Mouse (Mus musculus) limb, embryonic 14.5 days (tissue): ENCODE measurements around the gene Helb. TPM values are rescaled to one million over a fixed set of nuclear protein-coding genes. Genes with fewer than 3 reads are reported as not detected.

Source experiments
- ATAC-seq: fragments of 200-750 bp; cut with Nextera tagmentation; 2 replicates; pipeline ENCODE4 v1.8.0; 2017; ENCODE audit warnings: low read depth, moderate number of reproducible peaks, moderate TSS enrichment; ENCODE audit not compliant: low FRiP score
- DNase-seq: peaks from one replicate; pipeline ENCODE4 v3.0.0-alpha.2; 2015; ENCODE audit warnings: low spot score
- H3K27ac ChIP-seq: fragments of 300-500 bp; sonication (generic); replicated peaks from 2 replicates; pipeline ENCODE4 v1.5.1; 2014; ENCODE audit warnings: low read depth, mild to moderate bottlenecking, low read length, moderate library complexity, mixed read lengths
- H3K27me3 ChIP-seq: fragments of 300-500 bp; sonication (generic); 2 replicates; pipeline ENCODE4 v1.6.1; 2014; ENCODE audit warnings: low read length, mixed read lengths; ENCODE audit not compliant: control insufficient read depth, insufficient read depth
- H3K36me3 ChIP-seq: fragments of 300-500 bp; sonication (generic); 2 replicates; pipeline ENCODE4 v1.6.1; 2014; ENCODE audit warnings: mild to moderate bottlenecking, low read length, moderate library complexity, mixed read lengths; ENCODE audit not compliant: control insufficient read depth, insufficient read depth
- H3K4me1 ChIP-seq: fragments of 300-500 bp; sonication (generic); 2 replicates; pipeline ENCODE4 v1.6.1; 2014; ENCODE audit warnings: antibody characterized with exemption, low read length, mixed read lengths; ENCODE audit not compliant: control insufficient read depth, insufficient read depth
- H3K4me2 ChIP-seq: fragments of 300-500 bp; sonication (generic); replicated peaks from 2 replicates; pipeline ENCODE4 v1.6.1; 2014; ENCODE audit warnings: low read depth, mild to moderate bottlenecking, low read length, moderate library complexity; ENCODE audit not compliant: severe bottlenecking
- H3K4me3 ChIP-seq: fragments of 300-500 bp; sonication (generic); replicated peaks from 2 replicates; pipeline ENCODE4 v1.5.1; 2014; ENCODE audit warnings: low read length
- H3K9ac ChIP-seq: fragments of 300-500 bp; sonication (generic); 2 replicates; pipeline ENCODE4 v1.6.1; 2014; ENCODE audit warnings: mild to moderate bottlenecking, low read depth, low read length, moderate library complexity; ENCODE audit not compliant: severe bottlenecking
- H3K9me3 ChIP-seq: fragments of 300-500 bp; sonication (generic); 2 replicates; pipeline ENCODE4 v1.6.1; 2016; ENCODE audit warnings: low read length; ENCODE audit not compliant: control insufficient read depth
- POLR2A ChIP-seq: fragments of 200-500 bp; IDR thresholded peaks from 2 replicates; pipeline ENCODE4 v1.8.0; 2012; ENCODE audit warnings: inconsistent platforms, mild to moderate bottlenecking, moderate library complexity, borderline replicate concordance; ENCODE audit not compliant: insufficient read depth, insufficient read length; ENCODE audit errors: extremely low read depth
- WGBS: fragments of 180-500 bp; shearing (Covaris S2); extraction: QIAGEN DNeasy Blood & Tissue Kit; methylation state at CpG from one replicate; pipeline ENCODE4 v1.1.7; 2014; 5-methylcytosine and 5-hydroxymethylcytosine counted together
- polyA plus RNA-seq, 2 experiments: library from polyadenylated mRNA; depleted of rRNA in 1 of 2; stranded (reverse) in 1 of 2; unstranded in 1 of 2; fragments of >200 nt; fragmentation: Nextera tagmentation in 1 of 2; extraction: Ambion mirVana in 1 of 2; gene quantifications; 2 replicates each; pipeline versions ENCODE4 v1.2.1 to v1.2.3; 2012 to 2014

The Helb gene
- 10.6 and 11.0 TPM in 2 replicates for polyA plus RNA-seq (2012; rRNA removed)
- 6.1 and 6.8 TPM in 2 replicates for polyA plus RNA-seq (2014; fragmentation: Nextera tagmentation; extraction: Ambion mirVana)

DNA sequence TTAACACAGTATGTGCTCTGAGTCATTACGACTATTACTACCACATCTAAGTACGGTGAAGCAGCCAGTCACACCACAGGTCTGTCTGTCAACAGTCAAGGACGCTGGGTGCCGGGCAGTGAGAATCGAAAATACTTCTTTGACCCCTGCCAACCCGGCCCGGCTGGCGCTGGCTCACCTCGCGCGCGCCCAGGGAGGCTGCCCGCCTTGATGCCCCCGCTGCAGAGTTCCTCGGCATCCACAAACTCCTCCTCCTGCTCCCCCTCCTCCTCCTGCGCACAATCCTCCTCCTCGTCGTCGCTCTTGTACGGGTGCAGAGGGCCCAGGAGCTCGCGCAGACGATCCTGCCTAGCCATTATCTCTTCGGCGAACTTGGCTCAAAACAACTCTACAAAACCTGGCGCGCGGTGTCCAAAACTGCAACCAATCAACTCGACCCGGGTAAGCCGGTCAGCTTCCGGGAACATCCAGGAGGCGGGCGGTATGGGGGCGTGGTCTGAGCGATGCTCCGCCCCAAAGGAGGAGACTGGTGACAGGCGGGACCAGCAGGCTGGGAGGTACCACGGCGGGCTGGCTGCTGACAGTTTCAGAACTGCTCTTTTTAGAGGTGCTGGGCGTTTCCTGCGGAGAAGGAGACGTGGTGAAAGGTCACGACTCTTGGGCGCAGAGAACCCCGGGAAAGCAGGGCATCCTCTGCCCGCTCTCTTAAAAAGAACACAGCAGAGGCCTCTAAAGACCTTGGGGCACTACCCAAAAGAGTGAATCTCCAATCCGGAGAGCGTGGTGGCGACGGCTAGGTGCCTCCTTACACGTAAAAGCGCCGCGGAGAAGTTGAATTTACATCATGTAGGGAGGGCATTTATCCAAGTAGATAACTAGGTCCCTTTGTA, at the start of gene Helb:
Gene Helb, minus strand, starts transcription at position 481 of the 890 bp plus-strand sequence.
- Histone ChIP-seq H3K4me1 (peaks cover 4% of the 10 kb centered on the region; the same call in 1 of the 2 replicates), H3K4me3 (peak within 1 kb of the TSS; percentile 79), H3K9ac (peak within 1 kb of the TSS; percentile 68), H3K9me3 (no peaks in the 10 kb centered on the region), H3K27me3 (no peaks in the 10 kb centered on the region), H3K36me3 (peaks cover 4% of the 10 kb centered on the region; the same call in 1 of the 2 replicates), H3K4me2 (peak within 1 kb of the TSS; percentile 60), H3K27ac (peak within 1 kb of the TSS; percentile 68; the same call in 1 of the 2 replicates)
- ATAC-seq (peak; percentile 99), DNase-seq (peak; percentile 97)
- WGBS, result under 1% methylated on average over 49 of the region's 55 CpGs
- TF ChIP-seq POLR2A, result no peak

DNA sequence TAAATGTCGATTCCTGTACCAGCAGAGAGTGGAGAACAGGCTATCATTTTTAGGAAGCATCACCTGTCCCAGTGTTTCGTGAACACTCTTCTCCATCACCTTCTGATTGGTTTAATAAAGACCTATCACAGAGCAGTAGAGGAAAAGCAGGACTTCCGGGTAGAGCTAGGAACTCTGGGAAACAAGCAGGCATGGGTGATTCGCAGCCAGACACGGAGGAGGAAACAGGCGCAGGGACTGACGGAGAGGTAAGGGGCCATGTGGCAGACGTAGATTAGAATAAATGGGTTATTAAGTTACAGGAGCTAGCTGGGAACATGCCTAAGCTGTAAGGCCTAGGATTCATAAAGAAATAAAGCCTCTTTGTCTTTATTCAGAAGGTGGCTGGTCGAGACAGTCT, 47.7 kb upstream of the Helb start:
- Histone ChIP-seq H3K27me3 (no peaks in the 10 kb centered on the region), H3K27ac (no peak overlapping the region), H3K4me2 (no peak overlapping the region), H3K9me3 (no peaks in the 10 kb centered on the region), H3K4me1 (no peaks in the 10 kb centered on the region), H3K9ac (no peak overlapping the region), H3K36me3 (no peaks in the 10 kb centered on the region), H3K4me3 (no peak overlapping the region)
- DNase-seq (no peak), ATAC-seq (no peak)
- TF ChIP-seq POLR2A, result no peak
- 61% methylated on average over 9 of the region's 9 CpGs for WGBS

GRCm38 (mm10) chr10:120153911-120154310, 41.1 kb upstream of the Helb start:
- H3K9me3 ChIP-seq, result peaks cover 3% of the 10 kb centered on the region; the same call in 1 of the 2 replicates
- DNase-seq (no peak), ATAC-seq (no peak)
- no peaks in the 10 kb centered on the region for H3K4me1 ChIP-seq
- no peaks in the 10 kb centered on the region for H3K36me3 ChIP-seq
- H3K9ac ChIP-seq, result no peak overlapping the region
- no peaks in the 10 kb centered on the region for H3K27me3 ChIP-seq
- H3K27ac ChIP-seq, result no peak overlapping the region
- H3K4me2 ChIP-seq, result no peak overlapping the region
- 86% methylated on average over 2 of the region's 2 CpGs for WGBS
- TF ChIP-seq POLR2A, result no peak
- H3K4me3 ChIP-seq, result no peak overlapping the region

GRCm38 (mm10) chr10:120151672-120152071, 38.9 kb upstream of the Helb start:
- DNase-seq, result no peak
- no peak overlapping the region for H3K4me2 ChIP-seq
- no peak for TF ChIP-seq POLR2A
- H3K27me3 ChIP-seq, result no peaks in the 10 kb centered on the region
- H3K9ac ChIP-seq, result no peak overlapping the region
- 82% methylated on average over 7 of the region's 7 CpGs for WGBS
- no peak overlapping the region for H3K4me3 ChIP-seq
- H3K4me1 ChIP-seq, result no peaks in the 10 kb centered on the region
- no peaks in the 10 kb centered on the region for H3K36me3 ChIP-seq
- no peak overlapping the region for H3K27ac ChIP-seq
- no peak for ATAC-seq
- peaks cover 3% of the 10 kb centered on the region; the same call in 1 of the 2 replicates for H3K9me3 ChIP-seq

- Histone ChIP-seq H3K4me1 (no peaks in the 10 kb centered on the region), H3K4me3 (no peak overlapping the region), H3K27me3 (no peaks in the 10 kb centered on the region), H3K36me3 (no peaks in the 10 kb centered on the region), H3K4me2 (no peak overlapping the region), H3K27ac (no peak overlapping the region), H3K9ac (no peak overlapping the region), H3K9me3 (peaks cover 6% of the 10 kb centered on the region)
- DNase-seq (no peak), ATAC-seq (no peak)
- TF ChIP-seq POLR2A, result no peak
- WGBS, result 76% methylated on average over 10 of the region's 10 CpGs
Measured at GRCm38 (mm10) chr10:120140916-120141516, 28.2 kb upstream of the Helb start.
